Mouse (Mus musculus) frontal cortex, adult (tissue): Measurements from ENCODE around the gene Ankrd34a.
A peak's percentile ranks its signal among the peaks of the same experiment; 100 is the strongest.

Source experiments
- ATAC-seq: cut with Nextera tagmentation; 2 replicates; pipeline ENCODE4 v1.9.2; 2017; ENCODE audit warnings: mild to moderate bottlenecking, moderate library complexity, mixed read lengths; ENCODE audit not compliant: low TSS enrichment

The Ankrd34a gene

DNA sequence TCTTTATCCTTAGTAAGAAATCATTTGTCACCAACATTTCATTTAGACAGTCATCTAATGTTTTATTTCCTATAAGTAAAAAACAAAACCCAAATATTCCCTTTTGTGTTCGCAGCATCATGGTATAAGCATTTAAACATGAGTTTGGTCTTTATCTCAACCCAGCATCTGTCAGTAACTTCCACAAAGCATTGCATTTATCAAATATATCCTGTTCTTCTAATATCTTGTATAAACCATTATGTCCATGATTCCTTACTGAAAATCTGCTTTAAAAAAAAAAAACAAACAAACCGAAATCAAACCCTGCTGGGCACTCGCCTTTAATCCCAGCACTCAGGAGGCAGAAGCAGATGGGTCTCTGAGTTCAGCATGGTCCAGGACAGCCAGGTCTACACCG, 10.2 kb downstream of the Ankrd34a start:
- no peak for ATAC-seq

DNA sequence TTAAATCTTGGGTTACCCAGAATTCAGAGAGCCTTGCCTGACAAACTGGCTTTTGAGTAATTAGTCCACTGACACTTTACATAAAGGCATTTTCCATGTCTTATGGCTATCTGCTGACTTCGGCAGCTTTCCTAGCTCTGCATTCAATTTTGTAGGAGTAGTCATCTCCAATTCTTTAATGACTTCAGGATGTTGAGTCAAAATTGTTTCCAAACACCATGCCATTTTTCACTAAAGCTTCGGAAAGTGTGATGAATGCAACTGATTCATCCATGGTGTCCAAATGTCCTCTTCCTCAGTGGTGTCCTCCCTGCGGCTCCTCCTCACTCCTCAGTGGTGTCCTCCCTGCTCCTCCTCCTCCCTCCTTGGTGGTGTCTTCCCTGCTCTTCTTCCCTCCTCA, 21.5 kb downstream of the Ankrd34a start:
- ATAC-seq = no peak

DNA sequence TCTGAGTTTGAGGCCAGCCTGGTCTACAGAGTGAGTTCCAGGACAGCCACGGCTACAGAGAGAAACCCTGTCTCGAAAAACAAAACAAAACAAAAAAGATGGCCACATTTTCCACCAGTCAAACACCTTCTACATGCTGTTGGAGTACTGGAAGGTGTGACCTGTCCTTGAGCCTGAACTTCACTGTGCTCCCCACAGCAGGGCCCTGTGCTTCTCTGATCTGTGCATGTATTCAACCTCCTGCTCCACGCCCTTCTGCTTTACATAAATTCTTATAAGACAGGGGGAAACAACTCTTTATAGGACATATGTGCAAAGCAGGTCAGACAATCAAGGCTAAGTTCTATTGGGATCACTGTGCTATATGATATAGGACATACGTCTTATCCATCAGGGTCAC, 26.8 kb downstream of the Ankrd34a start:
- no peak for ATAC-seq

DNA sequence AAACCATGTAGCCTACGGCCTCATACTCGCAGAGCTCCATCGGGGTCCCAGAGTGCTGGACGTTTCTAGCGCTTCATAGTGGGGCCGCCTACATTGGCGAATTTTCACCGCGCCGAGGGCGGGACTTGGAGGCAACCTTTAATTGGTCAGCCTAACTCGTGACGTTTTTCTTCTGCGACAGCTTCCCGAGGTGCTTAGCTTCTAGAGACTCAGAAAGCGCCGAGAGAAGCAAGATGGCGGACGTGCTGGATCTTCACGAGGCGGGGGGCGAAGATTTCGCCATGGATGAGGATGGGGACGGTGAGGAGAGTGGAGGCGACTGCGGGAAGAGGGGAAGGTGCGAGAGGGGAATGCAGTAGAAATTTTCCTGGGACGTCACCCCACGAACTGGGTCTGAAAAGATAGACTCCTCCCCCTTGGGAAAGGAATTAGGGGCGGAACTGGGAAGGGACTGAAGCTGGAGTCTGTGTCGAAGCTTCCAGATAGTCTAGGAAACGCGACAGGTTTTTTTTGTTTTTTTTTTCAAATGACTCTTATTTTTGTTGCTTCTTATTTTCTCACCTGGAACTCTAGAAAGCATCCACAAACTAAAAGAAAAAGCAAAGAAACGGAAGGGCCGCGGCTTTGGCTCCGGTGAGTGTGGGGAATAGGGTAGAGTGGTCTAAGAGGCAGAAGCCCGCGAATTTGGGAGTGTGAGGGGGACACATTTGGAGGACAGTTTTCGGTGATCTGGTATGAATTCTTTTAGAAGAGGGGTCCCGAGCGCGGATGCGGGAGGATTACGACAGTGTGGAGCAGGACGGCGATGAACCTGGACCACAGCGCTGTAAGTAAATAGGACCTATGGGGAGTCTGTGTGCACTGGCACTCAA, 33.5 kb downstream of the Ankrd34a start, which contains the start of gene Rbm8a:
Rbm8a (plus strand) TSS at position 205 of the 872 bp plus-strand sequence.
- ATAC-seq = peak; percentile 97

DNA sequence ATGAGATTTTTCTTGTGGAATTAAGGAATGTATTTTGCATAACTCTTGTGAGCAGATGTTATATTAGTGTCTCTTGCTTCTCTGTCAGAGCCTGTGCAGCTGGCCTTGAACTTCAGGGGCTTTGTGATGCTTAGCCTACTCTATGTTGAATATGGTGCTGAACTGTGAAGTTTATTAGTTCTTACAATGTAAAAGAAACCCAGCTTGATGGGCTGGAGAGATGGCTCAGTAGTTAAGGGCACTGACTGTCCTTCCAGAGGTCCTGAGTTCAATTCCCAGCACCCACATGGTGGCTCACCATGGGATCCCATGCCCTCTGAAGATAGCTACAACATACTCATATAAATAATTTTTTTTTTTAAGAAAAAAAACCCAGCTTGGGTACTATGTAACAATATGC, 35.6 kb downstream of the Ankrd34a start:
- no peak for ATAC-seq

DNA sequence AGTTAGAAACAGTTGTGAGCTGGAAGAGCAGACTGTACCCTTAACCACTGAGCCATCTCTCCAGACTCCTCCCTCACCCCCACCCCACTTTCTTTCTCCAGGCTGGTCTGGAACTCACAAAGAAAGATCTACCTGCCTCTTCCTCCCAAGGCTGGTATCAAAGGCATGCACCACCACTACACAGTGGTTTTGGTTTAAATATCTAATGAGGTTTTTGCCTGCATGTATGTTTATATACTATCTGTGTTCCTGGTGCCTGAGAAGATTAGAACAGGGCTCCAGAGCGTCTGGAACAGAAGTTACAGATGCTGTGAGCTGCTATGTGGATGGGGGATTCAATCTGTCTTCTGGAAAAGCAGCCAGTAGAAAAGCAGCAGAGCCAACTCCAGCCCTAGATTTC, 37.6 kb downstream of the Ankrd34a start:
- ATAC-seq = no peak

DNA sequence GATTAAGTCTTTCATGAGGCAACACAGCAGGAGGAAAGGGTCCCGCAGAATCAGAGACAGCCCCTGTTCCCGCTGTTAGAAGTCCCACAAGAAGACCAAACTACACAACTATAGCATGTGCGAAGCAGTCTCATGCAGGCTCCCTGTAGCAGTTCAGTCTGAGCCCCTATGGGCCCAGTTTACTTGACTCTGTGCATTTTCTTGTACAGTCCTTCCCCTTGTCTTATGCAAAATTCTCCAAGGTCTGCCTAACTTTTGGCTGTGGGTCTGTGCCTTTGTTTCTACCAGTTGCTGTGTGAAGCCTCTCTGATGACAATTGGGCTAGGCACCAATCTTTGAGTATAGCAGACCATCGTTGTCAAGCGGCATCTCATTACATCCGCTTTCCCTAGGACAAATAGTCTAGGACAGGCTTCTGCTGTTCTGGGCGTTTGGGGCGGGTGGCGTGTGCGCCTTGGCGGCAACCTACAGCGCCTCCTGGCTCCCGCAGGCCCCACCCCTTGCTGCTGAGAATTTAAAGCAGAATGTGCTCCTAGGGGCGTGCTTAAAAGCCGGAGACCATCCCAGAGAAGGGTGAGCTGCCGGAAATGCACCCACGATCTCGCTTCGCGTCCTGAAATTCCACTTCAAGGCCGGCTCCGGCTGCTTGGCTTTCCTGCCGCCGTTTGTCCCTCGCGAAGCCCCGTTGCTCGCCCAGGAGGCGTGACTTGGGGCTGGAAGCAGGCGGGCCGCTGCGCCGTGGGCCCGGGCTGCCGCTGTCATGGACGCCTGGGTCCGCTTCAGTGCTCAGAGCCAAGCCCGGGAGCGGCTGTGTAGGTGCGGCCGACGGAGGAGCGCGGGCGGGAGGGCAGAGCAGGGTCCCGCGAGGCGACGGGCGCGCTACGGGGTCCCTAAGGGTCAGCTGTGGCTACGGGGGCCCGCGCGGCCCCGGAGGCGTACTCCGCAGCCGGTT, 38.8 kb downstream of the Ankrd34a start, which contains the start of the genes Pex11b and Gm42957:
Pex11b (plus strand) TSS at position 449 of the 952 bp plus-strand sequence.
Gm42957 (plus strand) TSS at position 547 of the 952 bp plus-strand sequence.
- ATAC-seq = peak; percentile 86

DNA sequence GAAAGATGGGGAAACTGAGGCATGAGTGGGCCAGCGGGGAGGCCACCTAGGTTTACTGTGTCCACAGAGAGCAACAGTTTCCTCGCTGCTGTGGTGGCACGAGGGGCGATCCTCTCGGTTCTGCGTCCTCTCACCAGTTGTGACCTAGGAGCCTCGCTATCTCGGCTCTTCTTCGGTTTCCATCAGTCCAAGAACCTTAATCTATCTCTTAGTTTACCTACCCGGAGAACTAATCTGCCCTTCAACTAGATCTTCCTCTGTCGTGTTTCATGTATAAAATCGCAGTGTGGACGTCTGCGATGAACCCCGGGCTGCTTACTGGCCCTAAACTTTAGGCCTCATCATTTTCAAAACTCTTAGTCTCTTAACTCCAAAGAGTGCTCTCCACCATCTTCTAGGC, 39.5 kb downstream of the Ankrd34a start:
- ATAC-seq = peak; percentile 8; the same call in 1 of the 2 replicates

DNA sequence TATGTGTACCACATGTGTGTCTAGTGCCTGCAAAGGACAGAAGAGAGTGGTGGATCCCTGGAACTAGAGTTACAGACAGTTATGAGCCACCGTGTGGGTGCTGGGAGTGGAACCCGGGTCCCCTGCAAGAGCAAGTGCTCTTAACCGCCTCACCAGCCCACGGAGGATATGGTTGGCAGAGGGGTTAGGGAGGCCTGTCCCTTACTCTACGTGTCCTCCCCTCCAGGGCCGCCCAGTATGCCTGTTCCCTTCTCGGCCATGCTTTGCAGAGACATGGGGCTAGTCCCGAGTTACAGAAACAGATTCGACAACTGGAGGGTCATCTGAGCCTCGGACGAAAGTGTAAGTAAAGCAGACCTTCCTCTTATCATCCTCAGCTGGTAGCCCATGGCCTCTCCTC, 40.0 kb downstream of the Ankrd34a start:
- no peak for ATAC-seq

DNA sequence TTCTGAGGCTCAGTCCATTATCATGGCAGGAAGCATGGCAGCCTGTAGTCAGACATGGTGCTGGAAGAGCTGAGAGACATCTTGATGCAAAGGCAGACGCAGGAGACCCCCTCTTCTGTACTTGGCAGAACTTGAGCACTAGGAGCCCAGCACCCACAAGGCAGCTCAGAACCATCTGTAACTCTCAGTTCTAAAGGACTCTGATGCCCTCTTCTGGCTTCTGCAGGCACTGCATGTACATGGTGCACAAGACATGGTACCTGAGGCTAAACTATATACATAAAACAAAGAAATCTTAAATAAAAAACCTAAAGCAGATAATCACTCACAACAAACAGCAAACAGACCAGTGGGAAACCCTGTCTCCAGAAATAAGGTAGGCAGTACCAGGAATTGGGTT, 42.8 kb downstream of the Ankrd34a start:
- 0 out of 2 replicates have a peak, but pooled peaks have one; percentile 36 for ATAC-seq

DNA sequence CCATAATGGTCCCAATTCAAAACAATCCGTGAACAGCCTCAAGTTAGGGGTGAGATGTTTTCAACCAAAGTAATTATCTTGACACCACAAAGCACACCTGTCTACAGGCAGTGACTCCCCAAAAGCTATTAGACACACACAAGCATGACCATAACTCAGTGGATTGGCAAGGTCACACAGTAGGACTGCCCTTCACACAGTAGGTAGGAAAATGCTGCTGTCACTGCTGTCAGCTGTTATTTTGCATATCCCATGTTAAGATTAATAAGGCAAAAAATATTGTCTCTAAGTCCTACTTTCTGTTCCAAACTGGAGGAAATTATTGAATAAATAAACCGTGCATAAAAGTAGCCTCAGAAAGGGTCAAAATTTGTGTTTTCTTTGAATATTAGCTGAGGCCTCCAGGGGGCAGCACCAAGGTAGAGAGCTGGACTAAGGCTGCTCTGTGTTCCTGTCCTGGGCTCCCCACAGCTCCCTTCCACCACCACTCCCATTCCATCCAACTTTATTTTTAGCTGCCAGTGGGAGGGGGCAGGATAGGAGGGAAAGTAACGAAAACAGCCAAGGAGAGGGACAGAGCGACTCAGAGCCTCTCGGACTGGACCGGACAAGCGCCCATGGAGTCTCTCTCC, 48.7 kb downstream of the Ankrd34a start, which contains the start of gene Itga10:
Itga10 (plus strand) TSS at position 567 of the 632 bp plus-strand sequence.
- 0 out of 2 replicates have a peak, but pooled peaks have one; percentile 64 for ATAC-seq

DNA sequence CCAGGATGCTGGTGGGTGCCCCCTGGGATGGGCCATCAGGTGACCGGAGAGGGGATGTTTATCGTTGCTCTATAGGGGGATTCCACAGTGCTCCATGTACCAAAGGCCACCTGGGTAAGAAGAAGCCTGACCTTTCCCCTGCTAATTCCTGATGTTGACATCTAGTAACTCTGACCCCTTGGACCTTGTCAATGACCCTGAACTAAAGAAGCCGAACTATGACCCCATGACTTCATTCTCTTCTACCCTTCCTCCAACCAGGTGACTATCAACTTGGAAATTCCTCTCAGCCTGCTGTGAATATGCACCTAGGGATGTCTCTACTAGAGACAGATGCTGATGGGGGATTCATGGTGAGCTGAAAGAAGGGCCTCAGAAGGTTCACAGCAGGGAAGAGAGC, 50.9 kb downstream of the Ankrd34a start:
- no peak for ATAC-seq
